Mouse (Mus musculus) ES-Bruce4 (cell line): ENCODE data around the gene Sdhaf2.

Experiments
- CTCF ChIP-seq: IDR thresholded peaks from one replicate; pipeline ENCODE4 v1.8.1; 2011; ENCODE audit warnings: low read depth, low read length
- POLR2A ChIP-seq: IDR thresholded peaks from one replicate; pipeline ENCODE4 v1.8.1; 2011; ENCODE audit warnings: low read length; ENCODE audit not compliant: insufficient read depth

DNA sequence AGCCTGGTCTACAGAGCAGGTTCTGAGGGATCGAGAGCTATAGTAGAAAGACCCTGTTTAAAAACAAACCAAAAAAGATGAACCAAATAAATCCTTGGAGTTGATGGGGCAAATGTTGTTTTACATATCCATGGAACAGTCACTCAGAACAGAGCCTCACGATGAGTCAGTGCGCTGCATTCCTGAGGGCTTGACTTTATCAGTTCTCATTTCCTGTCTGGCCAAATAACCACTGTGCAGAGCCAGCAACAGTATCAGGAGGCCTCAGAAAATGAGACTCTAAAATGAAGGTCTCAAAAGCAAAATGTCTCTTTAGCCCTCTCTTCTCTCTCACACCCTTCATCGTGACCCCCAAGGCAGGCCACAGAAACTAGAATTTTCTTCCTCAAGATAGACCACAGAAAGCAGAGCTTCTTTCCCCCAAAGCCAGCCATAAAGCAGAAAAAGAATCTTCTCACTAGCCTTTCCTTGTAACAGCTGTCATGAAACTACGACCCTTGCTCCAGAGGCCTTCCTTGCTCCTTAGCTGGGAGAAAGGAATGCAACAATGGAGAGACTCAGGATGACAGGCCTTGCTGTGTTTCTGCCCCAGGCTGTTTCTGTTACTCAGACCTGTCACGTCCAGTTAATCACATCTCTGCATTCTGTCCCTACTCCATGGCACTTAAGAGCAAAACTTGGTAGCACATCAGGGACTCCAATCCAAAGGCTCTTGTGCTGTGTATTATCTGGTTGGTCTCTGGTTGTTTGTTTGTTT, 35.8 kb upstream of the Sdhaf2 start:
- TF ChIP-seq POLR2A (no peak), CTCF (no peak)
